Mouse (Mus musculus) induced T-regulatory cell, adult 2 months (primary cell): ENCODE data around the gene Tgm4.

Source experiments
- DNase-seq: peaks from one replicate; pipeline ENCODE4 v3.0.0-alpha.2; 2012; ENCODE audit warnings: low read depth

The Tgm4 gene

DNA sequence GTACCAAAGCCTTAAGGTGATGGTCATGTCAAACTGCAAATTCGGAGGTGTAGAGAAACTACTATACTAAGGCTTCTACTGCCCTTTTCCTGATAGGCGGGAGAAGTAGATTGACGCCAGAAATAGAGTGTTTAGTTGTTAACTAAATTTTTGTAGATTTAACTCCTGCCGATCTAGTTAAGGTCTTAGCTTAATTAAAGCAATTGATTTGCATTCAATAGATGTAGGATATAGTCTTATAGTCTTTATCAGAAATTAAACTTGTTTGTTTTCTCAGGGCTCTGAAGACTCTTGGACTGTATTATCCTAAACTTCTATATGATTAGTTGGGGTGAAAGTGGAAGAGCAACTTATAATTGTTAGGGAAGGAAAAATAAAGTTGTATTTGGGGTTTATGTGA, 72.7 kb downstream of the Tgm4 start:
- no peak for DNase-seq

DNA sequence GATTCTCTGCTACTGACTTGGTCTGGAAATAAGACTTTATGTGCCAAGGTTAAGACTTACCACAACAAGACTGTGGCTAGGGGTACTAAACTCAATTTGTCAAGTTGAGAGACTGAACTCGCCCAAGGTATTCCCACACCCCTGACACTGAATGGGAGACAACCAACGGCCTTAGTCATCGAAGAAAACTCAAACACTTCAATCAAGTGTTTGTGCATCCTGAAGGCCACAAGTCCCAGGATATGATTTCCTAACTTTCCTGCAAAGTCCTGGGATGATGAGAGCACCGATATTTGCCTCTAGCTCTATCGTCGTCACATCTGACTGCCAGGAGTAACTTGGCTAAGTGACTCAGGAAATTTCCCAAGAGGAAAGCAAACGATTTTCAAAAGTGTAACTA, 74.7 kb downstream of the Tgm4 start:
- no peak for DNase-seq

DNA sequence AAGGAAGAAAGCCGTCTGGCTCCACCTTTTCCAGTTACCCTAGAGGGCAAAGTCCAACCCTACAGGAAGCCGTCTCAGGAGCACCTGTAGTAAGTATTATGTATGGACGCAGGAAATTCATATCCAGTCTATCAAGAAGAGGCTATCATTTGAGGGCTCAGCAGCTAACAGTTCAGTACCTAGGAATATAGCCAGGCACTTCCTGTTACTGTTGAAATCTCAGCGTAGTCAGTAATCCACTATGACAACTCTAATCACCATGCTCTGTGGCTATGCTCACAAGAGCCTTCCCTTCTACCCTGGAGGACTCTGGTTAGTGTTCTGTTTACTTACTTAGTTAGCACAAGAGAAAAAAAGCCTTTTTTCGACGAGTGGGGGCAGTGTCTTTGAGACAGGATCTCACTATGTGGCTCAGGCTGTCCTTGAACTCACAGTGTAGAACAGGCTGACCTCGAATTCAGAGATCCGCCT, 77.3 kb downstream of the Tgm4 start:
- peak; percentile 61 for DNase-seq

GRCm38 (mm10) chr9:123112805-123113521, 78.4 kb downstream of the Tgm4 start, which contains the start of the genes Zdhhc3 and Exosc7:
TSS of gene Zdhhc3 (minus strand) at chr9:123113205.
TSS of gene Exosc7 (plus strand) at chr9:123113215.
- DNase-seq = peak; percentile 93

DNA sequence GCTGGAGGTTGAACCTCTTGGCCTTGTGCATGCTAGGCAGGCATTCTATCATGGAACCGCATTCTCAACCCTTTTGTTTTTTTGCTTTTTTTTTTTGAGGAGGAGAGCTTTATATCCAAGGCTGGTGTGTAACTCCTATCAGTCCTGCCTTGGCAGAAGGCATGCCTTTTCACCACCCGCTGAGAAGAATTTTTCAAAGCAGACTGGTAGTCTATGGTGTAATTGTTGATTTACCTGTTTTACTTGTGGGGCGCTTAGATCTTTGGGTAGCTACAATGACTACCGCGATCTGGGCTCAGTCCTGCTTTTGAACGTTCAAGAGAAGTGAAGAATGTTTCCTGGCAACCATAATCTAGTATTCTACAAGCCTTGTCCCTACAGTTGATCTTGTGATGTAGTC, 79.4 kb downstream of the Tgm4 start:
- DNase-seq = peak; percentile 24

GRCm38 (mm10) chr9:123115566-123115965, 81.0 kb downstream of the Tgm4 start:
- no peak for DNase-seq
